Mouse (Mus musculus): ENCODE measurements around the gene Znrf2. TPM values are rescaled to one million over a fixed set of nuclear protein-coding genes. Genes with fewer than 3 reads are reported as not detected.

Znrf2 gene
- 2.5 and 3.3 TPM in 2 replicates for polyA plus RNA-seq (2012; rRNA removed)
- 2.1 and 2.2 TPM in 2 replicates for polyA plus RNA-seq (2014; fragmentation: Nextera tagmentation; extraction: Ambion mirVana)

DNA sequence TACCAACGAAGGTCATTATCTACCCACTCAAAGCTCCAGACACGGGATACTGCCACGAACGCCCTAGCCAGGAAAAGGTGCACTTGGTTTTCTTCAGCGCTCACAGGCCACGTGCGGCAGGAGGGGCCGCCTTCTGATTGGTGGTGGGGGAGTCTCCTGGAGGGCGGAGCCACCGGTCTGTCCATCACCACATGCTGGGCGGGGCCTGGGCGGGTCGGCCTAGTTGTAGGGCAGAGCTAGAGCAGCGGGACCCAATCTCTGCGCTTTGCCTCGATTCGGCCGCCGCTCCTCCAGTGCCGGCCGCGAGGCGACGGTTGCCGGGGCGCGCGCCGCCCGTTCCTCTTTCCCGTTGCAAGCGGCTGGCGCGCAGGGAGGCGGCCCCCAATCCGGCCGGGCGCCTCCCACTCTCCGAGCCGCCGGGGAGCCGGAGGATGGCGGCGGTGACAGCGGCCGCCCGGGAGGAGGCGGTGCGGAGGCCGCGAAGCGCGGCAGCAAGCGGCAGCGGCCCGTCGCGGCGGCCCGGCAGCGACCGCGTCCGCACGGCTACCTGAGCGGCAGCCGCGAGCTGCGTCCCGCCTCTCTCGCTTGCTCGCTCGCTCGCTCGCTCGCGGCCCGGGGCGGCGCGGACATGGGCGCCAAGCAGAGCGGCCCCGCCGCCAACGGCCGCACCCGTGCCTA, at the start of gene Znrf2:
Znrf2 (plus strand) TSS at position 529 of the 678 bp plus-strand sequence.
- Histone ChIP-seq H3K4me2 (ENCODE audit: low read depth) (peak within 1 kb of the TSS; percentile 91), H3K27ac (peak within 1 kb of the TSS; percentile 84), H3K27me3 (ENCODE audit: control insufficient read depth, insufficient read depth, low read length) (no peaks in the 10 kb centered on the region), H3K9me3 (ENCODE audit: control insufficient read depth, low read length) (no peaks in the 10 kb centered on the region), H3K4me1 (replicated peaks; ENCODE audit: control insufficient read depth in 2 of 2, insufficient read depth in 2 of 2, low read length in 1 of 2) (peaks cover 18 to 24% of the 10 kb centered on the region in 2 experiments), H3K36me3 (replicated peaks; ENCODE audit: control insufficient read depth, insufficient read depth, low read depth) (no peaks in the 10 kb centered on the region), H3K4me3 (ENCODE audit: insufficient read depth in 1 of 2, low read depth in 2 of 2, low read length in 2 of 2) (peak within 1 kb of the TSS; percentile 89 to 93), H3K9ac (replicated peaks) (peak within 1 kb of the TSS; percentile 93)
- TF ChIP-seq EP300 (IDR thresholded peaks at IDR 0.05; ENCODE audit: low read depth) = no peak
- under 1% methylated on average over 74 of the region's 88 CpGs for WGBS (ENCODE audit: insufficient replicate concordance)
- peak; percentile 98 for ATAC-seq (ENCODE audit: insufficient read depth)
- peak; percentile 92 to 94 (median 93) for DNase-seq (ENCODE audit: low read depth in 3 of 3, low spot score in 3 of 3)

DNA sequence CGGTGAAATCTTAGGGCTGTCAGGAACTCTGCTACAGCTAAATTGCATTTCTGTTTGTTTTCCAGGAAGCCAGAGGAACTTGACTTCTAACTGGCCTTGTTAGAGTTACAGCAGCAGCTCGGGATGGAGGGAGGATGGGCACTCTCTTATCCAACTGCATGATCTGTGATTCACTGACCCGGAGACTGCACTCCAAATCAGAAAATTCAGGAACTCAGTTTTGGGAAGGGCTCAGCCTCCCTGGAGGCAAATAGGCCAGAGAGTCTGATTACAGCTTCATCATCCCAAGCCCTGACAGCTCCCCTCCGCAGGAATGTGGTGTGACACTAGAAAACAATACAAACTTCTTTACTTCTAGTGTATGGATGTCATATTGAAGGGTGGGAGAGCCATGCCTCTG, 49.0 kb upstream of the Znrf2 start:
- no peak for TF ChIP-seq EP300 (IDR thresholded peaks at IDR 0.05; ENCODE audit: low read depth)
- TF ChIP-seq CTCF (IDR thresholded peaks at IDR 0.05; ENCODE audit: low read depth) = no peak
- no peaks in the 10 kb centered on the region for H3K9me3 ChIP-seq (ENCODE audit: control insufficient read depth, low read length)
- H3K4me2 ChIP-seq (ENCODE audit: low read depth) = no peak overlapping the region
- H3K4me3 ChIP-seq (ENCODE audit: insufficient read depth in 1 of 2, low read depth in 2 of 2, low read length in 2 of 2) = no peak overlapping the region
- 30% methylated on average over 4 of the region's 4 CpGs for WGBS (ENCODE audit: insufficient replicate concordance)
- DNase-seq (ENCODE audit: low read depth in 3 of 3, low spot score in 3 of 3) (no peak), ATAC-seq (ENCODE audit: insufficient read depth) (no peak)
- no peaks in the 10 kb centered on the region for H3K4me1 ChIP-seq (replicated peaks; ENCODE audit: control insufficient read depth in 2 of 2, insufficient read depth in 2 of 2, low read length in 1 of 2)
- no peaks in the 10 kb centered on the region for H3K36me3 ChIP-seq (replicated peaks; ENCODE audit: control insufficient read depth, insufficient read depth, low read depth)
- no peaks in the 10 kb centered on the region for H3K27me3 ChIP-seq (ENCODE audit: control insufficient read depth, insufficient read depth, low read length)
- H3K9ac ChIP-seq (replicated peaks) = no peak overlapping the region
- H3K27ac ChIP-seq = no peak overlapping the region

DNA sequence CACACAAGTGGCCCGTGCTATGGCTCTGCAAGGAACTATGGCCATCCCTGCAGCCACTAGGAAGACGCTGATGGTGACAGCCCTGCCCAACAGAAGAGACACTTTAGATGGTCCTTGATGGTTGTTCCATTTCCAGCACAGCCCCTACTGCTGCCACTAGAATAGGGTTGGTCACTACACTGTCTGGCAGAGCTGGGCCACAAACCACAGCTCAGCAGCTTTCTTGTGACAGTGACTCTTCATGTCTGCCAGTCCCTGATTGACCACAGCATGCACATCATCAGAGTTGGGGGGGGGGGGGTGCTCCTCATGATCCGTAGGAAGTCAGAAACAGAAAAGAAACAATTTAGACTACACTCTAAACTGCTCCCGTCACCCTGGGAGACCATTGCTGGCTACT, 46.0 kb upstream of the Znrf2 start:
- ATAC-seq (ENCODE audit: insufficient read depth) (no peak), DNase-seq (ENCODE audit: low read depth in 3 of 3, low spot score in 3 of 3) (no peak)
- Histone ChIP-seq H3K4me3 (ENCODE audit: insufficient read depth in 1 of 2, low read depth in 2 of 2, low read length in 2 of 2) (no peak overlapping the region), H3K4me2 (ENCODE audit: low read depth) (no peak overlapping the region), H3K27ac (no peak overlapping the region), H3K4me1 (replicated peaks; ENCODE audit: control insufficient read depth in 2 of 2, insufficient read depth in 2 of 2, low read length in 1 of 2) (peaks cover 0 to 5% of the 10 kb centered on the region in 2 experiments; a peak in 3 of 4 replicates), H3K9ac (replicated peaks) (no peak overlapping the region), H3K27me3 (ENCODE audit: control insufficient read depth, insufficient read depth, low read length) (no peaks in the 10 kb centered on the region), H3K36me3 (replicated peaks; ENCODE audit: control insufficient read depth, insufficient read depth, low read depth) (no peaks in the 10 kb centered on the region), H3K9me3 (ENCODE audit: control insufficient read depth, low read length) (no peaks in the 10 kb centered on the region)
- TF ChIP-seq EP300 (IDR thresholded peaks at IDR 0.05; ENCODE audit: low read depth) (no peak), CTCF (IDR thresholded peaks at IDR 0.05; ENCODE audit: low read depth) (no peak)
- WGBS (ENCODE audit: insufficient replicate concordance) = 63% methylated on average over 4 of the region's 4 CpGs

DNA sequence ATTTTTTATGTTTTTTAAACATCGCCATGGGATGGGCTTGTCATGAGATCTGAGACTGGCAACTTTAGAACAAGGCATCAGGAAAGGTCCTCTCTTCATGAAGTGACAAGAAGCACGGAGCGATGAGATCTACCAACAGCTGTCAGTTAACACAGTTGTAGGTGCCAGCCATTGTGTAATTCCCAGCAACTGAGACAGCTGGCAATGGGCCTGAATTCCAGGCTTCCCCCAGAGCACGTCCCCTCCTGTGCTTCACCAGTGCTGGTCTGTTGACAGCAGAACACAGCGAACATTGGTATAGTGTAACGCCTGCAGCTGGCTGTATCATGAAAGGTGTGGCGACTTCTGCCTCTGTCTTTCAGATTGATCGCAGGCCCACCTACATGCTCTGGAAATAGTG, 45.5 kb upstream of the Znrf2 start:
- no peaks in the 10 kb centered on the region for H3K27me3 ChIP-seq (ENCODE audit: control insufficient read depth, insufficient read depth, low read length)
- peaks cover 0 to 7% of the 10 kb centered on the region in 2 experiments; a peak in 3 of 4 replicates for H3K4me1 ChIP-seq (replicated peaks; ENCODE audit: control insufficient read depth in 2 of 2, insufficient read depth in 2 of 2, low read length in 1 of 2)
- 73% methylated on average over 8 of the region's 8 CpGs for WGBS (ENCODE audit: insufficient replicate concordance)
- TF ChIP-seq CTCF (IDR thresholded peaks at IDR 0.05; ENCODE audit: low read depth) (no peak), EP300 (IDR thresholded peaks at IDR 0.05; ENCODE audit: low read depth) (no peak)
- no peak overlapping the region for H3K27ac ChIP-seq
- no peak for DNase-seq (ENCODE audit: low read depth in 3 of 3, low spot score in 3 of 3)
- no peak for ATAC-seq (ENCODE audit: insufficient read depth)
- no peak overlapping the region for H3K4me2 ChIP-seq (ENCODE audit: low read depth)
- no peak overlapping the region for H3K4me3 ChIP-seq (ENCODE audit: insufficient read depth in 1 of 2, low read depth in 2 of 2, low read length in 2 of 2)
- no peaks in the 10 kb centered on the region for H3K9me3 ChIP-seq (ENCODE audit: control insufficient read depth, low read length)
- no peak overlapping the region for H3K9ac ChIP-seq (replicated peaks)
- no peaks in the 10 kb centered on the region for H3K36me3 ChIP-seq (replicated peaks; ENCODE audit: control insufficient read depth, insufficient read depth, low read depth)

DNA sequence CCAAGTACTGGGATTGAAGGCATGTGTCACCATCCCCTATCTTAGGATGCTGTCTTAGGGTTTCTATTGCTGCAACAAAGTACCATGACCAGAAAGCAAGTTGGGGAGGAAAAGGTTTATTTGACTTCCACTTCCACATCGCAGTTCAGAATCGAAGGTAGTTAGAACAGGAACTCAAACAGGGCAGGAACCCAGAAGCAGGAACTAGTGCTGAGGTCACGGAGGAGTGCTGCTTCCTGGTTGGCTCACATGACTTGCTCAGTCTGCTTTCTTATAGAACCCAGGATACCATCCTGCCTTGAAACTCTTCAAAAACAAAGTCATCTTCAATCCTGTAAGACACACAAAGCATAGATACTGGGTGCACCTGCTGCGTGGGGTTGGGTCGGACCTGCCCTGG, 44.6 kb upstream of the Znrf2 start:
- no peak for DNase-seq (ENCODE audit: low read depth in 3 of 3, low spot score in 3 of 3)
- no peaks in the 10 kb centered on the region for H3K27me3 ChIP-seq (ENCODE audit: control insufficient read depth, insufficient read depth, low read length)
- no peaks in the 10 kb centered on the region for H3K9me3 ChIP-seq (ENCODE audit: control insufficient read depth, low read length)
- H3K4me2 ChIP-seq (ENCODE audit: low read depth) = no peak overlapping the region
- no peak overlapping the region for H3K9ac ChIP-seq (replicated peaks)
- no peak for ATAC-seq (ENCODE audit: insufficient read depth)
- 66% methylated on average over 5 of the region's 5 CpGs for WGBS (ENCODE audit: insufficient replicate concordance)
- H3K27ac ChIP-seq = no peak overlapping the region
- H3K36me3 ChIP-seq (replicated peaks; ENCODE audit: control insufficient read depth, insufficient read depth, low read depth) = no peaks in the 10 kb centered on the region
- no peak overlapping the region for H3K4me3 ChIP-seq (ENCODE audit: insufficient read depth in 1 of 2, low read depth in 2 of 2, low read length in 2 of 2)
- H3K4me1 ChIP-seq (replicated peaks; ENCODE audit: control insufficient read depth in 2 of 2, insufficient read depth in 2 of 2, low read length in 1 of 2) = peaks cover 0 to 10% of the 10 kb centered on the region in 2 experiments; a peak in 3 of 4 replicates
- TF ChIP-seq CTCF (IDR thresholded peaks at IDR 0.05; ENCODE audit: low read depth) (no peak), EP300 (IDR thresholded peaks at IDR 0.05; ENCODE audit: low read depth) (no peak)

All from liver, embryonic 14.5 days (tissue).